Mouse (Mus musculus): Measurements from ENCODE around the gene Gal3st1.

- TF ChIP-seq EP300 (IDR thresholded peaks at IDR 0.05; ENCODE audit: low read depth) (no peak), CTCF (IDR thresholded peaks at IDR 0.05; ENCODE audit: low read depth) (no peak)
Measured at GRCm38 (mm10) chr11:4027561-4028334, 44.3 kb downstream of the Gal3st1 start.
